Mouse (Mus musculus) embryonic facial prominence, embryonic 10.5 days (tissue): Measurements from ENCODE around the gene Zfp367. TPM values are rescaled to one million over a fixed set of nuclear protein-coding genes. Genes with fewer than 3 reads are reported as not detected.
A peak's percentile ranks its signal among the peaks of the same experiment; 100 is the strongest.

Experiments
- DNase-seq: peaks from one replicate; pipeline ENCODE4 v3.0.0-alpha.2; 2017; ENCODE audit warnings: low spot score
- H3K27ac ChIP-seq: fragments of 300-500 bp; sonication (generic); replicated peaks from 2 replicates; pipeline ENCODE4 v1.5.1; 2016; ENCODE audit warnings: mild to moderate bottlenecking
- H3K27me3 ChIP-seq: fragments of 300-500 bp; sonication (generic); replicated peaks from 2 replicates; pipeline ENCODE4 v1.6.1; 2016; ENCODE audit warnings: low read depth, mild to moderate bottlenecking; ENCODE audit not compliant: poor library complexity, severe bottlenecking
- H3K36me3 ChIP-seq: fragments of 300-500 bp; sonication (generic); replicated peaks from 2 replicates; pipeline ENCODE4 v1.6.1; 2016; ENCODE audit warnings: mild to moderate bottlenecking, moderate library complexity
- H3K4me1 ChIP-seq: fragments of 300-500 bp; sonication (generic); 2 replicates; pipeline ENCODE4 v1.6.1; 2016
- H3K4me3 ChIP-seq: fragments of 300-500 bp; sonication (generic); 2 replicates; pipeline ENCODE4 v1.5.1; 2016; ENCODE audit warnings: mild to moderate bottlenecking, moderate library complexity
- H3K9me3 ChIP-seq: fragments of 300-500 bp; sonication (generic); 2 replicates; pipeline ENCODE4 v1.6.1; 2016; ENCODE audit warnings: mild to moderate bottlenecking
- WGBS: fragments of 180-500 bp; shearing (Covaris S2); methylation state at CpG from one replicate; pipeline ENCODE4 v1.1.7; 2016; 5-methylcytosine and 5-hydroxymethylcytosine counted together
- polyA plus RNA-seq: library from polyadenylated mRNA; unstranded; fragments of >200 nt; fragmentation: Nextera tagmentation; extraction: Ambion mirVana; gene quantifications from 2 replicates; pipeline ENCODE4 v1.2.1, GENCODE M21; 2016

Zfp367 gene
- polyA plus RNA-seq, 1 experiment from 2014 or later, result 14.0 TPM

DNA sequence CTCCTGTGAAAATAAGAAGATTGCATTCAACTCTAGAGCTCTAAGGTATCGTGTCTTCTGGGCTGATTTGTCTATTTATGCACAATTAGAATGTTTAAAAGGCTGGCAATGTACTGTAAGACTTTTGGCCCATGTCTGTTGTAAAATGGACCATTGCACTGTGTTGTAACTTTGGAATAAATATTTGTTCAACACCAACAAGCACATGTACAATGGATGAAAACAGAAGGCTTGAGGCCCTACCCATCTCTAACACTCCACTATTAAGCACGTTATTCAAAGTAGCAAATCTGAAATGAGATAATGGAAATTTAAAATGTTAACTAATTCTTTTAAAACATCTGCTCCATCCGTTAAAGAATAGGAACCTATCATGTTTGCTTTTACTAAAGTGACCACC lies 45.9 kb downstream of the Zfp367 start:
- Histone ChIP-seq H3K9me3 (no peaks in the 10 kb centered on the region), H3K4me1 (peaks cover 17% of the 10 kb centered on the region), H3K27ac (0 out of 2 replicates have a peak overlapping the region, but pooled peaks have one; percentile 35), H3K4me3 (no peak overlapping the region), H3K36me3 (no peaks in the 10 kb centered on the region), H3K27me3 (peaks cover 11% of the 10 kb centered on the region; the same call in 1 of the 2 replicates)
- 61% methylated on average over 3 of the region's 3 CpGs for WGBS
- DNase-seq, result no peak

DNA sequence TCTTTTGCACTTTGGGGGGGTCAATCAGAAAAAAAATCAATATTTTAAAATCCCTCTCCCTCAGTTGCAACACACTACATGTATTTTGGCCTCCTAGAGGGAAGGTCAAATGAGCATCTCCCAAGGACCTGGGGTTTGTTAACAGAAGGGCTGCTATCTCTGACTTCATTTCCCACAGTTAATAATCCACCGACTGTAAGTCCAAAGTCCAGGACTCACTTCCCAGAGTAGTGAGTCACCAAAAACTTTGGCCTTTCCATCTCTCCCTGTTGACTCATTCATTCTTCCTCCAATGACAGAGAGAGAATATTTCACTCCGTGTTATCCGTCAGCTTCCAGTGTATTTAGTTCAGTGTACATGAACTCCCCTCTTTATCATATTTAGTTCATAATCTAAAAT lies 47.3 kb downstream of the Zfp367 start:
- Histone ChIP-seq H3K4me3 (no peak overlapping the region), H3K36me3 (no peaks in the 10 kb centered on the region), H3K27ac (no peak overlapping the region), H3K27me3 (peaks cover 11% of the 10 kb centered on the region; the same call in 1 of the 2 replicates), H3K4me1 (peaks cover 17% of the 10 kb centered on the region), H3K9me3 (no peaks in the 10 kb centered on the region)
- WGBS, result 93% methylated on average over 3 of the region's 3 CpGs
- no peak for DNase-seq

DNA sequence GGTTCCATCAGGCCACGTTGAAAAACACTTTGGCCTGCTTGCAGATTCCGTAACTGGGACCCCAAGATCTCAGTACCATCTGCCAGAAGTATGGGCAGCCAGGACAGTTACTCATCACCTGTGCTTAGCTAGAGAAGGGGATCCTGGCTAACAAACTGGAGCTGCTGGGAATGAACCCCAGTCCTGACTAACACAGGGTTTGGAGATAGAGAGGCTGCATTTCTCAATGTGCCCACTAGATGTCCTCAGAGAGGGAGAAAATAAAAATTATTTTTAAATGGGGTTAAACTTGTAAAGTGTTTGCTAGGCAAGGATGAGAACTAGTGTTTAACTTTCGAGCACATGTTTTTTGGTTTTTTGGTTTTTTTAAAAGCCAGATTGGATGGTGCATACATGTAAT lies 52.8 kb downstream of the Zfp367 start:
- Histone ChIP-seq H3K4me3 (no peak overlapping the region), H3K4me1 (no peaks in the 10 kb centered on the region), H3K27ac (no peak overlapping the region), H3K36me3 (no peaks in the 10 kb centered on the region), H3K9me3 (no peaks in the 10 kb centered on the region), H3K27me3 (peaks cover 7% of the 10 kb centered on the region; the same call in 1 of the 2 replicates)
- DNase-seq, result no peak
- 70% methylated on average over 3 of the region's 3 CpGs for WGBS

DNA sequence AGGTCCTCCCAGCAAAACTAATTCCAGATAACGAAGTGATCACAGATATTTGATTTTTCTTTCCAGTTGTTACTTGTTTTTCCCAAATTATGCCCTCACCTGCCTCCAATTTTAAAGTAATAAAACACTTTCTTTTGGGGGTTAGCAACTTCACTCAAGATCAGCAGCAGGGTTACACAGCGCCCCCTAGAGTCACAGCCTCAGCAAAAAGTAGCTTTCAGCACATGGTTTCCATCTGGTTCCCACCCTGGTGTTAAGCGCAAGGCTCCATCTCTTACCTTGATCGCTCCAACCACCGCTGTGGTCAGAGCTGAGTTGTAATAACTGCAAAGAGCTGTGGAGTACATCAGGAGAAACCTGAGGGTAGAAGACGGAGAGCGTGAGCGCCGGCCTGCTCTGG lies 54.0 kb downstream of the Zfp367 start:
- H3K27me3 ChIP-seq, result 0 out of 2 replicates have a peak, but pooled peaks cover 7% of the 10 kb centered on the region
- no peaks in the 10 kb centered on the region for H3K4me1 ChIP-seq
- WGBS, result 67% methylated on average over 9 of the region's 9 CpGs
- no peak overlapping the region for H3K4me3 ChIP-seq
- no peak overlapping the region for H3K27ac ChIP-seq
- H3K9me3 ChIP-seq, result no peaks in the 10 kb centered on the region
- peak; percentile 44 for DNase-seq
- H3K36me3 ChIP-seq, result no peaks in the 10 kb centered on the region

DNA sequence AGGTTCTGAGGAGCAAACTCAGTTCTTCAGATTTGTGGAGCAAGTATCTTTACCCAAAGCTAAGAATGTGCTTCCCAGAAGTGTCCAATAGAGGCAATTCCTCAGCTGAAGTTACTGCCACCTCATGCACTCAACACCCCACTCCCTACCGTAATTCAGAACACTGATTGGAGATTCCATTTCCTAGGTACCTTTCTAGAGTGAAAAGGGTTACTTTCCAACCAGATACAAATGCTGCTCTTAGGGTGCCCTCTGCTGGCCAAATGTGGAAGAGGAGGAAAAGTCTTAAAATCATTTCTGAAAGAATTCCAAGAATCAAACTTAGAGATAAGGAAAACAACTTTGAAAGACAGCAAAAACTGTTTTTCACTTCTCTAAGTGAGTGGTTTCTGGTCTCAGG lies 59.7 kb downstream of the Zfp367 start:
- Histone ChIP-seq H3K9me3 (no peaks in the 10 kb centered on the region), H3K27me3 (no peaks in the 10 kb centered on the region), H3K4me1 (peaks cover 19% of the 10 kb centered on the region), H3K4me3 (no peak overlapping the region), H3K27ac (no peak overlapping the region), H3K36me3 (no peaks in the 10 kb centered on the region)
- peak; percentile 78 for DNase-seq
- 8% methylated on average over 1 of the region's 1 CpGs for WGBS

DNA sequence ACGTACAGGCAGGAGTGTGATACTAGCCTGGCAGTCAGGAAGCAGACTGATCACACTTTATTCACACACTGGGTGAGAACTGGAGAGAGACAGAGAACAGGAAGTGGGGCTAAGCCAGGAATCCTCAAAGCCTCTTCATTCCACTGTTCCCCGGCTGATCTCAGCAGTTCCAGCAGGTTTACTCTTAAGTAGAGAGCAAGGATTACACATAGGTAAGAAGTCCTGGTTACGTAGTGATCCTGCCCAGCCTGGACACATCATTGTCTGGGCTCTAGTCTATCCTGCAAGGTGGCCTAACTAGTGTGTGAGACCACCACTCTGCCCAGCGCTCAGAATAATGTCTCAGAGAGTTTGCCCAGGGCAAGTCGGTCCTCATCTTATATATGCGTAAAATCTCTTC lies 60.2 kb downstream of the Zfp367 start:
- Histone ChIP-seq H3K9me3 (no peaks in the 10 kb centered on the region), H3K4me3 (no peak overlapping the region), H3K4me1 (peaks cover 19% of the 10 kb centered on the region), H3K27ac (peak overlapping the region; percentile 48; the same call in 1 of the 2 replicates), H3K27me3 (no peaks in the 10 kb centered on the region), H3K36me3 (no peaks in the 10 kb centered on the region)
- 74% methylated on average over 6 of the region's 6 CpGs for WGBS
- no peak for DNase-seq

DNA sequence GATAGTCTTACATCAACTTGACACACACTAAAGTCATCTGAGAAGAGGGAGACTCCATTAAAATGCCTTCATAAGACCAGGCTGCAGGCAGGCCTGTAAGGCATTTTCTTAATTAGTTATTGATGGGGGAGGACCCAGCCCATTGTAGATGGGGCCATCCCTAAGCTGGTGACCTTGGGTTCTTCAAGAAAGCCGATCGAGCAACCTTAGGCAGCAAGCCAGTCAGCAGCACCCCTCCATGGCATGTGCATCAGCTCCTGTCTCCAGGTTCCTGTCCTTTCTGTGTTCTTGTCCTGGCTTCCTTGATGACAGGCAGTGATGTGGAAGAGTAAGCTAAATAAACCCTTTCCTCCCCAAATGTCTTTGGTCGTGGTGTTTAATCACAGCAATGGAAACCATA lies 60.9 kb downstream of the Zfp367 start:
- peaks cover 19% of the 10 kb centered on the region for H3K4me1 ChIP-seq
- WGBS, result 64% methylated on average over 3 of the region's 3 CpGs
- no peaks in the 10 kb centered on the region for H3K9me3 ChIP-seq
- no peak overlapping the region; the same call in 1 of the 2 replicates for H3K27ac ChIP-seq
- no peaks in the 10 kb centered on the region for H3K36me3 ChIP-seq
- H3K27me3 ChIP-seq, result no peaks in the 10 kb centered on the region
- no peak overlapping the region for H3K4me3 ChIP-seq
- no peak for DNase-seq

DNA sequence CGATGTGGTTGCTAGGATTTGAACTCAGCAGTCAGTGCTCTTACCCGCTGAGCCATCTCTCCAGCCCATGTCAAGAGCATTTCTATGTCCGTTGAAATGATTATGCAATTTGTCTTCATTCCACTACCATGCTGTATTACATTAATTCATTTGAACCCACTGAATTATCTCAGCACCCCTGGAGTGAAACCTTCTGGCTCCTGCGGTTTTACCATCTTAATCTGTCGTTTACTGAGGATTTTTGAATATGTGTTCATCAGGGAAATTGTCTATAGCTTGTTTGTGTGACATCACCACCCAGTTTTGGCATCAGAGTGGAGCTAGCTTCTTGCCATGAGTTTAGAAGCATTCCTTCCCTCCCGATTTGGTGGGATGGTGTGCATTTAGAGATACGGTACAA lies 62.0 kb downstream of the Zfp367 start:
- H3K36me3 ChIP-seq, result no peaks in the 10 kb centered on the region
- H3K27ac ChIP-seq, result no peak overlapping the region
- peaks cover 19% of the 10 kb centered on the region for H3K4me1 ChIP-seq
- no peak overlapping the region for H3K4me3 ChIP-seq
- H3K27me3 ChIP-seq, result no peaks in the 10 kb centered on the region
- 82% methylated on average over 7 of the region's 7 CpGs for whole genome bisulfite sequencing
- H3K9me3 ChIP-seq, result no peaks in the 10 kb centered on the region
- no peak for DNase-seq

DNA sequence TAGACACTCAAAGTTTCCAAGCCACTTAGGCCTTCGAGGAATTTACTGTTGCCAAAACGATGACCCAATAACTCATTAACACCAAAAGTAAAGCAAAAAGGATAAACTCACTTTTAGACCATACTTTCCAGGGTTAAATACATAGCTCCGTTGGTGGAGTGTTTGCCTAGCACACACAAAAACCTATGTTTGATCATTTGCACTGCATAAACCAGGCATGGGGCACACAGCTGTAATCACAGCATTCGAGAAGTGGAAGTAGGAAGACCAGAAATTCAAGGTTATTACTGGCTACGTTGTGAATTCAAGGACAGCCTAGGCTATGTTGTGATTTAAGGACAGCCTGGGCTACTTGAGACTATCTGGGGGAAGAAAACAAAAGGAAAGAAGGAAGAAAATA lies 62.7 kb downstream of the Zfp367 start:
- no peaks in the 10 kb centered on the region for H3K9me3 ChIP-seq
- no peaks in the 10 kb centered on the region for H3K36me3 ChIP-seq
- no peak overlapping the region for H3K27ac ChIP-seq
- WGBS, result 87% methylated on average over 5 of the region's 5 CpGs
- H3K4me3 ChIP-seq, result no peak overlapping the region
- H3K4me1 ChIP-seq, result peaks cover 19% of the 10 kb centered on the region
- H3K27me3 ChIP-seq, result no peaks in the 10 kb centered on the region
- DNase-seq, result no peak

DNA sequence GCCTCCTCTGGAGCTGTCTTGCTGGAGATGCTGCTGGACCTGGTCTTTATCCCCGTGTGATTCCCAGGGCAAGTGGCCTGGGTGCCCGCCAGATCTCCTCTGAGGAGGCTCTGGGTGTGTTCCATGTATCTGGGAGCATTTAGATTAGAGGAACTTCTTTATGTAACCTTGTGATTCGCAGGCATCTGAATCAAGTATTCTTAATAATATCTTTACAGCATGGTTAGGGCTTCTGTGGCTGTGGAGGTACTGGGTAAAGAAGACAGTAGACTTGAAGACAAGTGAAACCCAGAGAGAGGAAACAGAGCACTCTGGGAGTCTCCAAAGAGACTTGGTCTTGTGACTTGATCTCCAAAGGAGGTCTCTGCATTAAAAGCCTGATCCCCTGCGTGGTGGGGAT lies 63.9 kb downstream of the Zfp367 start, which contains the start of gene Hsd17b3:
Hsd17b3 (minus strand) TSS at position 101 of the 400 bp plus-strand sequence.
- DNase-seq, result no peak
- Histone ChIP-seq H3K36me3 (no peaks in the 10 kb centered on the region), H3K27me3 (no peaks in the 10 kb centered on the region), H3K9me3 (no peaks in the 10 kb centered on the region), H3K4me1 (peaks cover 19% of the 10 kb centered on the region), H3K27ac (no peak within 1 kb of the TSS), H3K4me3 (no peak within 1 kb of the TSS)
- 77% methylated on average over 4 of the region's 4 CpGs for WGBS

DNA sequence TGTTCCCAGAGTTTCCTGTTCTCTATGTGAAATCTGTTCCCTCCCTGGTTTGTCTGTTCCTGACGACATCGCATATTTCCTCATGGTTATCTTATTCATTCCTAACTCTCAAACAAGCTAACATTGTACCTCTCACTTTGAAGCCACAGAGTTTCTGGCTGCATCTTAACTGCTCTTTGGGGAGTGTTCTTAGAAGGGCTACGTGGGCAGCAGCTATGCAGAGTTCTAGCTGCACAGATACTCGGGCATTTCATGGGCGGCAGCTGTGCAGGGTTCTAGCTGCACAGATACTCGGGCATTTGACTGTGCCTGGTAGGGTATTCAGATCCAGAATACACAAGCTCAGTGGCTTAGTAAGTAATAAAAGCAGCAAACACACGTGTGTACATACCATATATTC lies 64.9 kb downstream of the Zfp367 start:
- Histone ChIP-seq H3K9me3 (no peaks in the 10 kb centered on the region), H3K27me3 (0 out of 2 replicates have a peak, but pooled peaks cover 4% of the 10 kb centered on the region), H3K4me1 (peaks cover 16% of the 10 kb centered on the region), H3K4me3 (no peak overlapping the region), H3K36me3 (no peaks in the 10 kb centered on the region), H3K27ac (no peak overlapping the region)
- WGBS, result 88% methylated on average over 7 of the region's 7 CpGs
- no peak for DNase-seq

DNA sequence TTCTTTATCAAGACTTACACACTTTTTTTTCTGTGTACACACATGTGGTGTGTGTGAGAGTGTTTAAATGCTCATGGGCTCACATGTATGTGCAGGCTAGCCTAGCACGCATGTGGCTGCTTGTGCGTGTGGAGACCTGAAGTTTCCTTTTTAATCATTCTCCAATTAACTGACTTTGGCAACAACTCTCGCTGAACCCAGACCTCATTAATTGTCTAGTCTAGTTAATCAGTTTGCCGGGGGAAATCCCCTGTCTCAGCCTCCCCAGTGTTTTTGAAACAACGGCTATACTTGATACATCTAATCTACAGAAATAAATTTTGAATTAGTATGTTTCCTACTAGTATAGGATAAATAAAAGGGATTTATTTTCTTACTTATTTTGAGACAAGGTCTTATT lies 67.0 kb downstream of the Zfp367 start:
- WGBS, result 93% methylated on average over 5 of the region's 5 CpGs
- no peak overlapping the region for H3K4me3 ChIP-seq
- H3K4me1 ChIP-seq, result peaks cover 12% of the 10 kb centered on the region
- no peaks in the 10 kb centered on the region for H3K36me3 ChIP-seq
- H3K27ac ChIP-seq, result no peak overlapping the region
- H3K27me3 ChIP-seq, result peaks cover 18% of the 10 kb centered on the region; the same call in 1 of the 2 replicates
- no peaks in the 10 kb centered on the region for H3K9me3 ChIP-seq
- no peak for DNase-seq

DNA sequence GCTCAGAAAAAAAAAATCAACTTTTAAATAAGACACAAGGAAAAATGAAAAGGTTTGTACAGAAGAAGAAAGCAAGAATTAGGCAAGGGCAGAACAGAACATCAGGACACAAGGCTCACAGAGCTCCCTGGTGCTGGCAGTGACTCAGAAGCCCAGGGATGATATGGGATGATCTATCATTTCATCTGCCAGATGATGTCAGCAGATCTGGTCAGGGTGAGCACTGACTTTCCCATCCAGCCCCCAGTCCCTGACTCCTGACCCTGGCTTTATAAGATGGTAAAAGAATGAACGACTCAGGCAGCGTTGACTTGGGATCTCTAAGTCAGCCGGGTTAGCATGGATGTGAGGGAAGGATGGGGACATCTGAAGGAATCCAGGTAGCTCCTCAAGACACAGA lies 69.7 kb downstream of the Zfp367 start:
- Histone ChIP-seq H3K27me3 (peaks cover 19% of the 10 kb centered on the region; the same call in 1 of the 2 replicates), H3K4me1 (peaks cover 18% of the 10 kb centered on the region), H3K27ac (no peak overlapping the region), H3K4me3 (no peak overlapping the region), H3K36me3 (no peaks in the 10 kb centered on the region), H3K9me3 (no peaks in the 10 kb centered on the region)
- no peak for DNase-seq
- 84% methylated on average over 3 of the region's 3 CpGs for WGBS
